Mouse (Mus musculus) 3134 (cell line): ENCODE measurements around the gene Parp1.
"Not testable (repeated sequence)": the region's sequence is repeated elsewhere in the genome, so short reads cannot be mapped to it uniquely, and the experiment has no call there.

ENCODE experiments used
- DNase-seq: peaks from one replicate; pipeline ENCODE4 v3.0.0-alpha.2; 2011; ENCODE audit warnings: low spot score; ENCODE audit not compliant: insufficient read length; ENCODE audit errors: extremely low read depth

Parp1 gene

DNA sequence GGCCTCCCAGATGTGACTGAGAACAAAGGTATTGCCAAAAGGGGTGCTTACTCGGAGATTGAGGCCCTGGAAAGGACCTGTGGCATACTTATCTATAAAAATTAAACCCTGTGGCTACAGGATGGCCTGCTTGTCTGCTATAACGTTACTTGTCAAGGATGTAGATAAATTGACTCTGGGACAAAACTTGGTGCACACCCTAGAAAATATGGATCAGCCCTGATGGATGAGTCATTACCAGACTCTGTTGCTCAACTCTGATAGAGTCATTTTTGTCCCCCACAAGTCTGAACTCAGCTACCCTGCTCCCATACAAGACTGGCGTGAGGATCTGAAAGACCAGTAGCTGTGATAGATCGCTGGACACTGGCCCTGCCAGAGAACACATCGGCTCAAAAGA is 11.8 kb upstream of the Parp1 start:
- DNase-seq = no peak

DNA sequence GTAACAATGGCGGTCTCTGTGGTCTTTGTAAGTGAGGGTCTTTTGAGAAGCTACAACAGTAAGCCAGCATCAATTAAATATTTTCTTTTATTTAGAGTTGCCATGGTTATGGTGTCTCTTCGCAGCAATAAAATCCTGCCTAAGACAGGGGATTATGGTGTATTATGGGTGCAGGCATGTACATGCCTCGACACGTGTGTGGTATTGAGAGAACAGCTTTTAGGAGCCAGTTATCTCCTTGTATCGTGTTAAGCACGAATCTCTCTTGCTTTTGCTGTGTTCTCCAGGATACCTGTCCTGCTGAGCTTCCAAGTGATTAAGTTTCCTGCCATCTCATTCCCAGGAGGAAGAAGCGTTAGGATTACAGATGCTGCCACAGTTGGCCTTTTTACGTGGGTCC is 9.3 kb upstream of the Parp1 start:
- DNase-seq = no peak

DNA sequence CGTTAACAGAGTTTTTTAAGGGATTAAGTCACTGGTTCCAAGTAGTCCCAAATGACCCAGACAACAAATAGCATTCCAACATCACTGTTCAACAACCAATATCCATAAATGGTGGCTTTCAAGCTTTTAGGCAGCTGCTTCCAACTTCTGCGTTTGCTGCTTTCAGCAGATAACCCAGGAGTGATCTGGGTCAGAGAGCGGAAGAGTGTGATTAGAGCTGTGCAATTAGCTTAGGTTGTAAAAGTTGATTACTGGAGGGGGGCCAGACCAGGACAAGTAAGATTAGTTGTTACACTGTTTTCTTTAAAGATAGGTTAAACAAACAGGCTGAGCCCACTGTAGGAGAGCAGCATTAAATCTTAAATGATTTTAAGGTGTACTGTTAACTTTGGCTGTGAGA is 7.5 kb upstream of the Parp1 start:
- DNase-seq = no peak

DNA sequence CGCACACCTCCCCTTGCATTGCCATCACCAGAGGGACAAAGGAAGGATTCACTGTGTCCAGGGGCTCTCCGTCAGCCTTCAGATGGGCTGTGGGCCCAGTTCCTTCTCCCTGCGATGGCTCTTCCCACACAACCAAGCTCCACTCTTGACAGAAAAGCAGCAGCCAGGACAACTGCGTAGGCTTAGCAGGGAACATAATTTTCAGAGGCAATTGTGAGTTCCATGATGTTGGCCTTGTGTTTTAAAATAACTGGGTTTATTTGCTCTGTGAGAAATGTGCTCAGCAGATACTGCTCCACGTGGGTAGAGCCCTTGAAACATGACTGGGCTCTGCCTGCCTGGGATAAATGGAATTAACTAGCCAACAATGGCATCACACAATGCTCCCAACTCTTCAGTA is 3.8 kb upstream of the Parp1 start:
- no peak for DNase-seq

DNA sequence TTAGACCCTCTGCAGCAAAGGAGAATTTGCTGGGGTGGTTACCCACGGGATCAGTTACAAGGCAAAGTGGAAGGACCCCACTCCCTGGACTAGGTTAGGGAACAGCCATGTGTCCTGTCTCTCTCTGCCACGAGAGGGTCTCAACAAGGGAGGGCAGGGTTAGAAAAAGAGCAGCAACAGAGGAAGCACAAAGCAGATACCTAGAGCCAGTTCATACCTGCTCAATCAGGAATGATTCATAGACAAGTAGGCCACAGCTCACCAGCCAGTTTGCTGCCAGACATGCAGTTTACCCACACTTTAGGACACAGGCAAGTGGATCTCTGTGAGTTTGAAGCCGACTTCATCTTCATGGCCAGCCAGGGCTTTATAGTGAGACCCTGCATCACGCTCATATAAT is 963 bp upstream of the Parp1 start:
- DNase-seq = no peak

DNA sequence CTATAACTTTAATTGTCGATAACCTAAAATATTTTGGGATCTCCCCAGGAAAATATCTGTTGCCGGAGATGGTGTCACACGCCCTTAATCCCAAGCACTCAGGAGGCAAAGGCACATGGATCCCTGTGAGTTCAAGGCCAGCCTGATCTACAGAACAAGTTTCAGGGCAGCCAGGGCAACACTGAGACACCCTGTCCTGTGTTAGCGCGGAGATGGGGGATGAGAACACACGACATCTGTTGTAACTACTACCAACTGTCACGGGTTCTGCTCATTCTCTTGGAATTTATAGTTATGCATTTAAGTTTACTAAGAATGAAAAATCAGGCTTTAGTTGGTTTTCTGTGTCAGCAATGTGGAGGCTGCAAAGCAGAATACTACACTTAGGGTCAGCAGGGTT is 476 bp upstream of the Parp1 start:
- no peak for DNase-seq

DNA sequence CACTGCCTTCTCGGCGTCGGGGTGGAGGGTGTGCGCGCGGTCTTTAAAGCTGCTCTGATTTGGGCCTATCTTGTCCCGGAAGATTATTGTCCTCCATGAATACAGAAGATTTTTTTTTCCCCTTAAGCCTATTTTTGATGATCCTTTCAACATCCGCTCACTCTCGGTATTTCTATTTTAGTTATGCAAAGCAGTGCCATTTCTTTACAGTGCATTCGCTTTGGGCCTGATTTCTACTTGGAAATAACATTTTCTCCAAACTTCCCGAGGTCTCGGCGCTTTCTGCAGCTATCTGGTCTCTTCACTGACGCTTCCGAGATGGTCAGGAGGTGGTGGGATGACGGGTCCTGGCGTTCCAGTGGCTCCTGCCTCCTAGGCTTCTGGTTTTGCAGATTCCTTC is 729 bp downstream of the Parp1 start:
- peak; percentile 24 for DNase-seq

DNA sequence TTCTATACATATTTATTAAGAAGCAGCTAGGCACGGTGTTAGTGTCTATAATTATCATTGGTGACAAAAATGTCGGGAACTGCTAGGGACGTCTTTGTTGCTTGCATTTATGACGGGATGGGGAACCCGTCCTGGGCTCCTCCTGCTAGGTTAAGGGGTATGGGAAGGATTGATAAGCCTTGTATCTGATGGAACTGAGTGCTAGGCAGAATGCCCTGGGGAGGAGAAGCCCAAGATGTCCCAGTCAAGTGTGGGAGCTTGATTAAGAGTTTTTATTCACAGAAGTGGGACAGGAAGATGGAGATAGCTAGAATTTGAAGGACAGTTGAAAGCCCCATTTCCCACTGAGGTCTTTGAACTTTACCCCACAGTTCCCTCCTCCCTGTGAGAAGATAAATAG is 1.5 kb downstream of the Parp1 start:
- DNase-seq = no peak

DNA sequence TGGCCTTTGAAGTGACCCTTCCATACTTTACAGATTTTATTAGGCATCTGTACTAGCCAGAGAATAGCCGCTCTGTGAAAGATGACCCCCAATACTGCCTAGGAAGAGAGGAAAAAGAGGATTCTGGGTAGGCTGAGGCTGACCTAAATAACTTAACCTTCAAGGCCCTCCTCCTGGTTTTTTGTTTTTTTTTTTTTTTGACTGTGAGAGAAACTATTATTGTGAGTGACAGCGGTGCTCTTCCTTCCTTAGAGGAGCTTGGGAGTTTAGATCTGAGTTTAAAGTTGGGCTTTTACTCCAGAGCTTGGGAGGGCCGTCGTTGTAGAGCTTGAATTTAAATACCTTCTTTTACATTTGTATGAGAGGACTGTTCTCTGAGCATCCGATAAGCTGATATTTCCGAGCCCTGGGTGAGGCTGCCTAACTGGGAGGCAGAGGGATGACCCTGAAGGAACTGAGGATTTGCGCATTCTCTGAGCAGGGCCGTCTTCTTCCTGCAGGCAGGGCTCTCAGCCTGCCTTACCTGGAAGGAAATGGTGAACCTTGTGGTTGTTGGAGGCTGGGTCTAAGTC is 2.4 kb downstream of the Parp1 start:
- DNase-seq = no peak

DNA sequence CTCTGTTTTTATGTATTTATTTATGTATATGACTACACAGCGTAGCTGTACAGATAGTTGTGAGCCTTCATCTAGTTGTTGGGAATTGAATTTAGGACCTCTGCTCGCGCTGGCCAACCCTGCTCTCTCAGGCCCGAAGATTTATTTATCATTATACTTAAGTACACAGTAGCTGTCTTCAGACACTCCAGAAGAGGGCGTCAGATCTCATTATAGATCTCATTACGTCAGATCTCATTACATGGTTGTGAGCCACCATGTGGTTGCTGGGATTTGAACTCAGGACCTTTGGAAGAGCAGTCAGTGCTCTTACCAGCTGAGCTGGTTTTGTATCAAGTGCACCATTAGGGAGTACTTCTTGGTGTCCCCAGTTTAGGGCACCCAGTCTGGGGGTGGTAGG is 3.0 kb downstream of the Parp1 start:
- not testable (repeated sequence) for DNase-seq

DNA sequence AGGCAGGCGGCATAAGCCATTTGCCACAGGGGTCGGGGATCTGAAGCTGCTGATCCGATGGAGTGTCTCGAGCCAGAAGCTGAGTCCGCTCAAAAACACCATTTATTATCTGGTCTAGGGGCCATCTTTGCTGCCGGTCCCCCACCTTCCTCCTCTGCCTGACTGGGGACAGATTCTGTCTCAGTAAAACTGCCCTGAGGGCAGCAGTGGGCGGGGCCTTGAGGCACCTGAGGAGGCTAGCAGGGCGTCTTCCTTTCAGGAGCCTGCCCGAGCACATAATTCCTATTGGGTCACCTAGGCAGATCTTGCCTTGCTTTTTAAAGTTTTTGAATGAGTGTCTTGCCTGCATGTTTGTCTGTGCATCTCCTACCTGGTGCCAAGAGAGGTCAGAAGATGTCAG is 3.4 kb downstream of the Parp1 start:
- no peak for DNase-seq

DNA sequence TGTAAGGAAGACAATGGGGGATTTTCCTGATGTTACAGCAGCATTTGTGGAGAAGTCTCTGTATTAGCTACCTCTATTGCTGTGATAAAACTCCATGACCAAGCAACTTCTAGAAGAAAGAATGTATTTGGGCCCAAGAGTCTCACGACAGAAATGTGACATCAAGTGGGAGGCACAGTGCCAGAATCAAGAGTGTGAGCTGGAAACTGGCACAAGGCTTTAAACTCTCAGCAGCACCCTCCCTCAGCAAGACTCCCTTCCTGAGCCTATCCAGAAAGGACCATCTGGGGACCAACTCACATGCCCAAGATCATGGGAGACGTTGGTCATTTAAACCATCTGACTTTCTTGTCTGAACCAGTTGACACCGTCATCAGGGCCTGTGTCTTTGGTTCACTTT is 7.8 kb downstream of the Parp1 start:
- no peak for DNase-seq

DNA sequence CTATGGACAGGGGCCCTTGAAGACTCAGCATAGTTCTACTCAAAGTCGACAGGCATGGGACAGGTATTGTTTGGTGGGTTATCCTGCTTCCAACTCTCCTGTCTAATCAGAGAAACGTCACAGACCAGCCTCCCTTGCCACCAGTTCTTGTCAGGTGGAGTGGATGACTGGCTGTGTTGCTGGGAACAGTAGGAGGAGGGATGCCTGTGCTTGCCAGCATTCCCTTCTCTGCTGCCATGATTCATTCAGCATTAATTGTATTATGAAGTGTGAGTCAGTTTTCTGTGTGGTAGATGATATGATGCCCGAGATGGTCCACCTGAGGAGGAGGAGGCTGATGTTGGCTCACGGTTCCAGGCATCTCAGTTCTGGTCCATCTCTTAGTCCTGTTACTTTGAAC is 9.1 kb downstream of the Parp1 start:
- no peak for DNase-seq

DNA sequence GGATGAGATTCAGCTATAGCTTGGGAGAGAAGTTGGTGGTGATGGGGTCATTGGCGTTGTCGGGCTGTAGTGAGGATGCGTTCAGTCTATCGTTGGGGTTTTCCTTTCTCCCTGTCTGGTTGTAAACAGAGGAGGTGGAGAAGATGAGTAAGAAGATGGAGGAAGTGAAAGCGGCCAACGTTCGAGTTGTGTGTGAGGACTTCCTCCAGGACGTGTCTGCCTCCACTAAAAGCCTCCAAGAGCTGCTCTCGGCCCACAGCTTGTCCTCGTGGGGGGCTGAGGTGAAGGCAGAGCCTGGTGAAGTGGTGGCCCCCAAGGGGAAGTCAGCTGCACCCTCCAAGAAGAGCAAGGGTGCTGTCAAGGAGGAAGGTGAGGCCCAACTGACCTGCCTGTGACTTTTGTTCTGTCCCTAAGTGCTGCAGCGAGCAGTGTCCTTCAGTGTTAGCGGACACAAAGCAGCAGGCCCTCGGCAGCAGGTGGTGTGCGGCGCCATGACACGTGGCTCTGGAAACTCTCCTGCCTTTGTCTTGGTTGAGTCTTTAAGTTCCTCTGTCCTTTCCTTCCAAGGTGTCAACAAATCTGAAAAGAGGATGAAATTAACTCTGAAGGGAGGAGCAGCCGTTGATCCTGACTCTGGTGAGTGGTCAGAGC is 19.2 kb downstream of the Parp1 start:
- no peak for DNase-seq

DNA sequence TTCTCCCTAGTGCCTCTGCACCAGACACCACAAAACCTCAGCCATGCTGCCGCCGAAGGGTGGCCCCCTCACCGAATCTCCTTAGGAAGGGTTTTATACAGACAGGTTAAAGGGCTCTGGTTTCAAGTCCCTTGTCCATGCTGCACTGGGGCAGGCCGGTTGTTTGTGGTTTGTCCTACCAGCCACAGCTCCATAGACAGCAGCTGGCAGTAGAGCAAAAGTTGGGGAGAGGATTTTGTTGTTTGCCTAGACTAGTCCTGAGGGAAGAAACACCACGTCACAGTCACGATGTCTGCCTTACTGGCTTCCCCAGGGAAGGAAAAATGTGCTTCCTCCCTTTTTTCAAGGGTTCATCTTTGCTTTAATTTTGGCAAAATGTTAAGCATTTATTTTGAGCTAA is 31.9 kb downstream of the Parp1 start:
- no peak for DNase-seq

DNA sequence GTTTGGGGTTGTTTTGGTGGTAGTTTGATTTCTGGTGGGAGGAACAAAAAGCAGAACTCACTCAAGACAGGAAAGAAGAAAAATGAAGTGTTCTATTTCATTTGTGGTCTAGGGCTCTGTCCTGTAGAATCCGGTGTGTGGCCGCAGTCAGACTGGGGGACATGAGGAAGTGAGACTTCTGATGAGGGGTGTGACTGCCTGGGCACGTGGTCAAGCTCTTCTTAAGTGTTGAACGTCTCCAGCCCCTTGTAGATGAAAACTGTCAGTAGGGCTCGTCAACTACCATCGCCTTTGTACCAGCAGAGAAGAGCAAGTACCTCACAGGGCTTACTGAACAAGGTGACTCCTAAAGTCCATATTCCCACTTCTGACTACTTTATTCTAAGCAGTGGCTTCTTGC is 33.1 kb downstream of the Parp1 start:
- no peak for DNase-seq

DNA sequence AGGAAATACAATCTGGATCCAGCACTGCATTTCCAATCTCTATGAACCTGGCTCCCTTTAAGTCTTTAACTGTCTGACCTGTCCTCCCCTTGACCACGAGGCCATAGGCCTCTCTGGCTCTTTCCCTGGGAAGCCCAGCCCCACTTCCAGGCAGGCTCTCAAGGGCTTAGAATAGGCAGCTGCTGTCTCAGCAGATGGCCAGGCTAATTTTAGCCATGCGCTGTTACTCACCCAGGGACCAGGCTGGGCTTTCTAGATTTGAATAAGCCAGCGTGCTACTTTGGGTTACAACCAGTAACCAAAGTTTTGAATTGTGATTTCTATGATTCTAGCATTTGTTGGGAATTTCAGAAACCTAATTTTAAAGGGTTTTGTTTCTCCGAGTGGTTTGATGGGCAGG is 35.9 kb downstream of the Parp1 start:
- no peak for DNase-seq

DNA sequence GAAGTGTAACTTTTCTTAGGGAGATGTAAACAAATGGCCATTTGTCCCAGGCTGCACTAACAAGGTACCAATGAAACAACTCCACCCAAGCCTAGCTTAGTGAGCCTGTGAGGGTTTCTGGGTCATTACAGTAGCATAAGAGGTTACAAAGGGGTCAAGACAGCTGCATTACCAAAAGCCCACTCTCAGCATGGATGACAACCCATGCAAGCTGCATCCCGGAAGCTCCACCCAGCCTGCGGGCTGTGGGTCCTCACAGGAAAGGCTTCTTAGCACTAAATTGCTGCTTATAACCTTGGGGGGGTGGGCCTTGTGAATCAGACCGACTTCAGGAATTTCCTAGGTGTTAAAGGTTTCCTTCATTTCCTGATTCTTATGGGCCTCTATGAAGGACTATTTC is 37.4 kb downstream of the Parp1 start:
- no peak for DNase-seq

DNA sequence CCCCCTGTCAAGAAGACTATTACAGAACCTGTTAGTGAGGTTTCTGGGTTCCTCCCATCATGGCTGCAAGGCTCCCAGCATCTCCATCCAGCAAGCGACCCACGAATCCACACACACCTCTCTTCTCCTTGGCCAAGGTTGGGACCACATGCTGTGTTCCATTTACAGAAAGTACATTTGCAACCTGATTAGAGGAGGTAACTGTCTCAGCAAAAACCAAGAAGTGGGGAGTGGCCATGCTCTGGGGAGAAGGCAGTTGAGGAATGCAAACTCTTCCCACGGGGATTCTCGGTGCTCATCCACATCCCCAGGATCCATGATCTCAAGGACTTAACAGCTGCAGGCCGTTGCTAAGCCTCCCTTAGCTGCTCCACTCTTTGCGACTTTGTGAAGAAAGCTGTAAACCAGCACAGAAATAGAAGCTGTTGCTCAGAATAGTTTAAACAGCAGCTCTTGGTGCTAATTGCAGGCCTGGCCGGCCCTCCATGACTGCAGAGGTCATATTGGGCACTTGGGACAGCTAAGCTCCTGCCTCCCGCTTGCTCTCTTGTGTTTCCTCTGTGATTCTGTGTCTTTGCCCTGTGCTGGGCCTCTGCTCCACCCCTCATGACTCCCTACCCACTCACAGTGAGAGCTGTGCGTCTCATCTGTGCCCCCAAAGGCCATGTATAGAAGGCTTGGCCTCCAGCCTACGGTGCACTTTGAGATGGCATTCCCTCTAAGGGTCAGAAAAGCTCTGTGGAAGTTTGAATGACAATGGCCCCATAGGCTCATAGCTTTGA is 38.3 kb downstream of the Parp1 start:
- no peak for DNase-seq

DNA sequence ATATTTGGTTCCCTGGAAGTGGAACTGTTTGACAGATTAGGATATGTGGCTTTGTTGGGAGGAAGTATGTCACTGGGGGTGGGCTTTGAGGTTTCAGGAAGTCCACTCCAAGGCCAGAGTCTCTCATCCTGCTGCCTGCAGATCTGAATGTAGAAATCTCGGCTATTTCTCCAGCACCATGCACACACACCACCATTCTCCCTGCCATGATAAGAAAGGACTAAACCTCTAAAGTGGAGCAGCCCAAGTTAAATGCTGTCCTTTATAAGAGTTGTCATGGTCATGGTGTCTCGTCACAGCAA is 38.8 kb downstream of the Parp1 start:
- no peak for DNase-seq

DNA sequence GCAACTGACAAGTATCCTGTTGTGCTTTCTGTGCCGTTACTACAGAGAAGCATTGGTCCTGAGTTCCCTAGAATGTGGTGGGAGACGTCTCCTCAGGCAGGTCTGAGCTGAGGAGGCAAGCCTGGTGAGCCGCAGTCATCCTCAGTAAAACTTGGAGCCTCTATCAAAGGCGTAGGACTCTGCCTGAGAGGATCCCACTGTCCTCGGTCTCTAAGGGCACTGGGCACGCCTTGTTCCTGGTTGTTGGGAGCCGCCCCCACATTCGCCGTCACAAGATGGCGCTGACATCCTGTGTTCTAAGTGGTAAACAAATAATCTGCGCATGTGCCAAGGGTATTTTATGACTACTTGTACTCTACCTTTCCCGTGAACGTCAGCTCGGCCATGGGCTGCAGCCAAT is 43.1 kb downstream of the Parp1 start:
- DNase-seq = not testable (repeated sequence)

DNA sequence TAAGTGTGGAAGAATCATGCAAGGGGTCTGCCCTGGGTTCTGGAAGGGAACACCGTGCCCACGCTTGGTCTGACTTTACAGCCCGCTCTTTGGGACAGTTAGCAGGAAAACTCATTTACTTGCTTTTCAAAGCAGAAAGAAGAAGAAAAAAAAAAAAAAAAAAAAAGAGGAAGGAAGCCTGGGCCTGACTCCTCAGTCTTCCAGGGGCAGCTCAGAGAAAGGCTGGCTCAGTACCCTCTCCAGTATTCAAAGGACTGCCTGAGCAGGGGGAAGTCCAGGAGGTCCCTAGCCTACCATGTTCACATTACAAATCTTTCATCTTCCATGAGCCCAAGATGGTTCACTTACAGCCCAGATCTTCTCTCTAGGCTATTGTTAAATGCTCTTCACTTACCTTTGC is 48.0 kb downstream of the Parp1 start:
- no peak for DNase-seq

DNA sequence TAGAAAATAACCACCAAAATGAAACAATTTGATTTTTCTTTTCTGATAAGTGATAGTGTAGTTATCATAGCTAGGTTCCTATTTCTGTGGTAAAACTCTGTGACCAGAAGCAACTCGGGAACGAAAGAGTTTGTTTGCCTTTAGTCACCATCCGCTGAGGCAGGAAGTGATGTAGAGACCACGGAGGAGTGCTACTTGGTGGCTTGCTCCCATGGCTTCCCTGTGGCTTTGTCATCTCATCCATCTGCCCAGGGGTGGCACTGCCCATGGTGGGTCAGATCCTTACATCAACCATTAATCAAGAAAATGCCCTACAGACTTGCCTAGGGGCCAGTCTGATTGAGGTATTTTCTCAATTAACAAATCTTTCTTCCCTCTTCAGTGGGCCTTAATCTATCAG is 53.7 kb downstream of the Parp1 start:
- DNase-seq = no peak
